Mouse (Mus musculus): ENCODE measurements around the gene Gm5460. TPM values are rescaled to one million over a fixed set of nuclear protein-coding genes. Genes with fewer than 3 reads are reported as not detected.

Gene Gm5460
- total and polyA plus RNA-seq, 2 experiments from 2014 or later: not detected

DNA sequence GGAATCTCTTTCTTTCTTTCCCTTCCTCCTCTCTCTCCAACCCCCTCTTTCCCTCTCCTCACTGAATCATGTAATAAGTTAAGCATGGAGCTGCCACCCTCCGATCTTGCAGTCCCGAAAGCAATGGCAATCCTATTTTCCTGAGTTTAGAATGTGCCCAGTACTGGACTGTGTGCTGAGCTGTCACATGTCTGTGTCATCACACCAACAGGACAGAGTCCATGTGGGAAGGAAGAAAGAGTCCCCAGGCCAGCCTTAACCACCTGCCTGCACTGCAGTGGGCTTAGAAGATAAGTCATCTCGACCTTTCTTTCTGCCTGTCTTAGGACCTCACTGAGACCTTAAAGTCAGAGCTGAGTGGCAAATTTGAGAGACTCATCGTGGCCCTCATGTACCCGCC lies 74.9 kb downstream of the Gm5460 start:
- 81% methylated on average over 5 of the region's 5 CpGs for WGBS
- H3K27ac ChIP-seq (ENCODE audit: low read depth, low read length): no peak overlapping the region
- no peak for ATAC-seq (ENCODE audit: low FRiP score)

DNA sequence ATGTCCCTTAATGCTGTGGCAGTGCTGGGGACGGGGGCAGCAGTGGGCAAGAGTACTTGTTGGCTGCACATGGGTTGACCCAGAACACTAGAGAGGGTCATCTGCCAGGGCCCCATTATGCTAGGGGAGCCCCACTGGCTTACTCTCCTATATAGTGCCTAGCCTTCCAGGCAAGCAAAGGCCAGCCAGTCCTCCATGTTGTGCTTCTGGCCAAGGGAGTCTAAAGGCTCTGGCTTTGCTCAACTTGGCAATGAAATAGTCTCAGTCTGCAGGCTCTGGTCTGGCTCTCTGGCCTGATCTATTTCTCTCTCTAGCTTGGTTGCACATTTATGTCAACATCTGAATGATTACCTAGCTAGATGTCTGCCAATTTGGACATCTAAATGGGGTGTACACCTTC lies 76.3 kb downstream of the Gm5460 start:
- Histone ChIP-seq H3K9ac (replicated peaks; ENCODE audit: low read length, poor library complexity, severe bottlenecking) (no peak overlapping the region), H3K27me3 (ENCODE audit: insufficient read depth, low read length) (no peaks in the 10 kb centered on the region), H3K9me3 (ENCODE audit: low read length) (no peaks in the 10 kb centered on the region), H3K27ac (ENCODE audit: low read depth, low read length) (no peak overlapping the region), H3K4me1 (ENCODE audit: insufficient read depth, low read length) (no peaks in the 10 kb centered on the region), H3K4me3 (ENCODE audit: low read depth, low read length) (no peak overlapping the region), H3K4me2 (ENCODE audit: low read depth, low read length, poor library complexity, severe bottlenecking) (no peak overlapping the region), H3K36me3 (ENCODE audit: insufficient read depth, low read length) (no peaks in the 10 kb centered on the region)
- DNase-seq (ENCODE audit: low spot score): no peak
- no peak for TF ChIP-seq CTCF (IDR thresholded peaks at IDR 0.05)
- no peak for ATAC-seq (ENCODE audit: low FRiP score)
- WGBS: 90% methylated on average over 1 of the region's 1 CpGs

More for the DNA sequence above, 74.9 kb downstream of the Gm5460 start:
- Histone ChIP-seq H3K36me3 (ENCODE audit: insufficient read depth, low read length) (no peaks in the 10 kb centered on the region), H3K4me2 (ENCODE audit: low read depth, low read length, poor library complexity, severe bottlenecking) (no peak overlapping the region), H3K4me1 (ENCODE audit: insufficient read depth, low read length) (no peaks in the 10 kb centered on the region), H3K9ac (replicated peaks; ENCODE audit: low read length, poor library complexity, severe bottlenecking) (no peak overlapping the region), H3K27me3 (ENCODE audit: insufficient read depth, low read length) (no peaks in the 10 kb centered on the region), H3K9me3 (ENCODE audit: low read length) (no peaks in the 10 kb centered on the region), H3K4me3 (ENCODE audit: low read depth, low read length) (no peak overlapping the region)
- no peak for TF ChIP-seq CTCF (IDR thresholded peaks at IDR 0.05)
- DNase-seq (ENCODE audit: low spot score): no peak

DNA sequence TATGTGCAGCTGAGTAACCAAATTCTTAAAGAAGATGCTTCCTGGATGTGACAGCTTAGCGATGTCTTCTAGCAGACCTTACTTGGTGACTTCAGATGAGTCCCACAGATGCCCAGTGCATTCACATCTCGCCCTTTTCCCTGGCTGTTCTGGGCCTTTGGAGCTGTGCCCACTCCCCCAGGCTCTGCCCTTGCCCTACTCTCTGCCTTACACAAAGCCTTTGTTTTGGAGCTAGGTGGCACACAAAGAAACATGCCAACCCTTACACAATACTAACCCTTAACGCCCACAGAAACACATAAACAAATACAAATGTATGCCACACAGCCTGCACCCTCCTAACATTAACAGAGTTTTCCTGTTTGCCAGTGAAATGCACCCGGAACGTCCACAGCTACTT lies 79.6 kb downstream of the Gm5460 start:
- ATAC-seq (ENCODE audit: low FRiP score): no peak
- 80% methylated on average over 5 of the region's 5 CpGs for WGBS
- Histone ChIP-seq H3K4me2 (ENCODE audit: low read depth, low read length, poor library complexity, severe bottlenecking) (no peak overlapping the region), H3K27ac (ENCODE audit: low read depth, low read length) (no peak overlapping the region), H3K27me3 (ENCODE audit: insufficient read depth, low read length) (no peaks in the 10 kb centered on the region), H3K36me3 (ENCODE audit: insufficient read depth, low read length) (no peaks in the 10 kb centered on the region), H3K9ac (replicated peaks; ENCODE audit: low read length, poor library complexity, severe bottlenecking) (no peak overlapping the region), H3K4me1 (ENCODE audit: insufficient read depth, low read length) (no peaks in the 10 kb centered on the region), H3K9me3 (ENCODE audit: low read length) (no peaks in the 10 kb centered on the region), H3K4me3 (ENCODE audit: low read depth, low read length) (no peak overlapping the region)
- no peak for DNase-seq (ENCODE audit: low spot score)
- no peak for TF ChIP-seq CTCF (IDR thresholded peaks at IDR 0.05)

Other genes starting within 250 kb of the Gm5460 start
- 5.3 and 13.3 TPM in 2 replicates for gene Gdf10, start 93.2 kb upstream of the Gm5460 start, total RNA-seq (2014; rRNA removed)
- gene Gdf10, start 93.2 kb upstream of the Gm5460 start, polyA plus RNA-seq (2015; fragmentation: Nextera tagmentation; extraction: Ambion mirVana): 3.2 and 3.7 TPM in 2 replicates
- gene Gdf2, start 75.7 kb upstream of the Gm5460 start, total RNA-seq (2014; rRNA removed): 0.09 and 0.11 TPM in 2 replicates
- gene Gdf2, start 75.7 kb upstream of the Gm5460 start, polyA plus RNA-seq (2015; fragmentation: Nextera tagmentation; extraction: Ambion mirVana): not detected in 2 replicates
- 0.16 and 0.47 TPM in 2 replicates for gene Rbp3, start 62.8 kb upstream of the Gm5460 start, total RNA-seq (2014; rRNA removed)
- gene Rbp3, start 62.8 kb upstream of the Gm5460 start, polyA plus RNA-seq (2015; fragmentation: Nextera tagmentation; extraction: Ambion mirVana): 0.07 and 0.31 TPM in 2 replicates
- 4.7 and 4.9 TPM in 2 replicates for gene Zfp488, start 38.0 kb upstream of the Gm5460 start, total RNA-seq (2014; rRNA removed)
- gene Zfp488, start 38.0 kb upstream of the Gm5460 start, polyA plus RNA-seq (2015; fragmentation: Nextera tagmentation; extraction: Ambion mirVana): 0.80 and 0.98 TPM in 2 replicates
- gene Gm30083, start 1.6 kb upstream of the Gm5460 start, total RNA-seq (2014; rRNA removed): not detected in 2 replicates
- gene Gm30083, start 1.6 kb upstream of the Gm5460 start, polyA plus RNA-seq (2015; fragmentation: Nextera tagmentation; extraction: Ambion mirVana): not detected in 2 replicates
- not detected in 2 replicates for gene Antxrl, start 35.9 kb downstream of the Gm5460 start, total RNA-seq (2014; rRNA removed)
- gene Antxrl, start 35.9 kb downstream of the Gm5460 start, polyA plus RNA-seq (2015; fragmentation: Nextera tagmentation; extraction: Ambion mirVana): not detected in 2 replicates
- 0.24 and 0.93 TPM in 2 replicates for gene Anxa8, start 69.2 kb downstream of the Gm5460 start, total RNA-seq (2014; rRNA removed)
- 0.73 and 0.77 TPM in 2 replicates for gene Anxa8, start 69.2 kb downstream of the Gm5460 start, polyA plus RNA-seq (2015; fragmentation: Nextera tagmentation; extraction: Ambion mirVana)
- gene A630023A22Rik, start 86.0 kb downstream of the Gm5460 start, total RNA-seq (2014; rRNA removed): not detected in 2 replicates
- not detected in 2 replicates for gene A630023A22Rik, start 86.0 kb downstream of the Gm5460 start, polyA plus RNA-seq (2015; fragmentation: Nextera tagmentation; extraction: Ambion mirVana)
- gene Npy4r, start 135.7 kb downstream of the Gm5460 start, total RNA-seq (2014; rRNA removed): 0.09 and 0.33 TPM in 2 replicates
- gene Npy4r, start 135.7 kb downstream of the Gm5460 start, polyA plus RNA-seq (2015; fragmentation: Nextera tagmentation; extraction: Ambion mirVana): 0.10 and 0.21 TPM in 2 replicates
- 44.6 and 49.3 TPM in 2 replicates for gene Gprin2, start 184.9 kb downstream of the Gm5460 start, total RNA-seq (2014; rRNA removed)
- 7.2 and 7.7 TPM in 2 replicates for gene Gprin2, start 184.9 kb downstream of the Gm5460 start, polyA plus RNA-seq (2015; fragmentation: Nextera tagmentation; extraction: Ambion mirVana)
- gene Syt15, start 202.8 kb downstream of the Gm5460 start, total RNA-seq (2014; rRNA removed): 2.1 and 2.6 TPM in 2 replicates
- gene Syt15, start 202.8 kb downstream of the Gm5460 start, polyA plus RNA-seq (2015; fragmentation: Nextera tagmentation; extraction: Ambion mirVana): 0.80 and 0.96 TPM in 2 replicates

All from midbrain, postnatal 0 days (tissue).